ENCODE assay signal across 8 mouse cellular contexts in genomic region chr7:48879574-48879973, GRCm38 (mm10). TPM values are rescaled to one million over a fixed set of nuclear protein-coding genes. Genes with fewer than 3 reads are reported as not detected.
DNase-seq lines count a peak whose midpoint lies in the region; ATAC-seq and TF ChIP-seq lines count a peak whose summit lies in the region.

No protein-coding gene starts in this region.

- no peaks in the 10 kb centered on the region for H3K27me3 ChIP-seq in heart, embryonic 12.5 days (replicated peaks)
- peaks cover 22% of the 10 kb centered on the region for H3K27me3 ChIP-seq in hindbrain, embryonic 14.5 days (ENCODE audit: control insufficient read depth, insufficient read depth, low read length)
- H3K27me3 ChIP-seq in liver, postnatal 0 days (ENCODE audit: insufficient read depth, low read length): no peaks in the 10 kb centered on the region

- no peak for TF ChIP-seq CTCF in bone marrow, adult 2 months (IDR thresholded peaks at IDR 0.05; ENCODE audit: control insufficient read depth, insufficient read depth, low read length)
- 0 out of 2 replicates have a peak, but pooled peaks have one; percentile 10 for TF ChIP-seq CTCF in liver, postnatal 0 days (IDR thresholded peaks at IDR 0.05; ENCODE audit: low read depth)

- 74% methylated on average over 3 of the region's 3 CpGs for WGBS in heart, embryonic 12.5 days
- WGBS in bone marrow, adult 2 months: 31% methylated on average over 3 of the region's 3 CpGs
- WGBS in hindbrain, embryonic 14.5 days: 45% methylated on average over 3 of the region's 3 CpGs
- WGBS in liver, postnatal 0 days (ENCODE audit: insufficient replicate concordance): 50% methylated on average over 3 of the region's 3 CpGs

- no peak overlapping the region for H3K27ac ChIP-seq in heart, embryonic 12.5 days (ENCODE audit: poor library complexity, severe bottlenecking)
- no peak overlapping the region for H3K27ac ChIP-seq in bone marrow, adult 2 months (ENCODE audit: control insufficient read depth, insufficient read depth, low read depth, low read length, poor library complexity)
- no peak overlapping the region for H3K27ac ChIP-seq in hindbrain, embryonic 14.5 days
- no peak overlapping the region for H3K27ac ChIP-seq in liver, postnatal 0 days (ENCODE audit: low read depth)

- H3K9ac ChIP-seq in heart, embryonic 12.5 days: peak overlapping the region; percentile 49
- no peak overlapping the region for H3K9ac ChIP-seq in hindbrain, embryonic 14.5 days
- H3K9ac ChIP-seq in liver, postnatal 0 days (replicated peaks): peak overlapping the region; percentile 64

- no peaks in the 10 kb centered on the region for H3K9me3 ChIP-seq in heart, embryonic 12.5 days (replicated peaks)
- H3K9me3 ChIP-seq in hindbrain, embryonic 14.5 days (ENCODE audit: control insufficient read depth, low read length): no peaks in the 10 kb centered on the region
- H3K9me3 ChIP-seq in liver, postnatal 0 days (ENCODE audit: low read length): no peaks in the 10 kb centered on the region

- no peak for DNase-seq in heart, postnatal 4 days
- no peak for DNase-seq in hindbrain, embryonic 14.5 days (ENCODE audit: low spot score)
- no peak for DNase-seq in liver, postnatal 0 days
- DNase-seq in Muller cell, postnatal 12 days (ENCODE audit: inconsistent ontology term): no peak
- no peak for DNase-seq in spleen, postnatal 10 days (ENCODE audit: low spot score in 2 of 2)

- no peak for TF ChIP-seq POLR2A in bone marrow, adult 2 months (IDR thresholded peaks at IDR 0.05; ENCODE audit: borderline replicate concordance, control insufficient read depth, low read depth, low read length)

- H3K4me1 ChIP-seq in heart, embryonic 12.5 days (replicated peaks): peaks cover 13% of the 10 kb centered on the region
- H3K4me1 ChIP-seq in bone marrow, adult 2 months (ENCODE audit: control insufficient read depth, insufficient read depth, low read length): no peaks in the 10 kb centered on the region; the same call in 1 of the 2 replicates
- peaks cover 5% of the 10 kb centered on the region; the same call in 1 of the 2 replicates for H3K4me1 ChIP-seq in hindbrain, embryonic 14.5 days (replicated peaks; ENCODE audit: control insufficient read depth, insufficient read depth, low read length)
- H3K4me1 ChIP-seq in liver, postnatal 0 days (ENCODE audit: insufficient read depth): peaks cover 21% of the 10 kb centered on the region

- no peak for ATAC-seq in heart, embryonic 12.5 days (ENCODE audit: insufficient number of reproducible peaks, low FRiP score)
- no peak for ATAC-seq in hindbrain, embryonic 14.5 days (ENCODE audit: low FRiP score)
- ATAC-seq in liver, postnatal 0 days: no peak
- ATAC-seq in monocyte, adult 5-6 weeks (replicated peaks; ENCODE audit: insufficient number of reproducible peaks, low FRiP score, low TSS enrichment, poor library complexity, severe bottlenecking): no peak

- no peak for TF ChIP-seq EP300 in liver, postnatal 0 days (IDR thresholded peaks at IDR 0.05; ENCODE audit: low read depth)

- H3K36me3 ChIP-seq in heart, embryonic 12.5 days: peaks cover 38% of the 10 kb centered on the region
- no peaks in the 10 kb centered on the region for H3K36me3 ChIP-seq in hindbrain, embryonic 14.5 days (replicated peaks; ENCODE audit: control insufficient read depth, insufficient read depth)
- H3K36me3 ChIP-seq in liver, postnatal 0 days (replicated peaks; ENCODE audit: insufficient read depth, low read length): peaks cover 38% of the 10 kb centered on the region

- H3K4me2 ChIP-seq in heart, embryonic 12.5 days: peak overlapping the region; percentile 68
- peak overlapping the region; percentile 37 for H3K4me2 ChIP-seq in hindbrain, embryonic 14.5 days (replicated peaks)
- H3K4me2 ChIP-seq in liver, postnatal 0 days (ENCODE audit: low read depth, low read length): peak overlapping the region; percentile 69

- H3K4me3 ChIP-seq in heart, embryonic 12.5 days: peak overlapping the region; percentile 37
- peak overlapping the region; percentile 79 for H3K4me3 ChIP-seq in bone marrow, adult 2 months (replicated peaks; ENCODE audit: control insufficient read depth, low read depth, low read length)
- no peak overlapping the region for H3K4me3 ChIP-seq in hindbrain, embryonic 14.5 days (replicated peaks; ENCODE audit: low read length)
- H3K4me3 ChIP-seq in liver, postnatal 0 days (ENCODE audit: low read depth, low read length): peak overlapping the region; percentile 97

RNA-seq across cellular contexts. Expression of gene E2f8, which starts 1.8 kb away (rescaled TPM):
- 23.0 and 24.3 TPM in 2 replicates for polyA plus RNA-seq in heart, embryonic 12.5 days (2016; fragmentation: Nextera tagmentation; extraction: Ambion mirVana)
- total RNA-seq in heart, postnatal 4 days (2021): 10 to 100 TPM; 17.6 to 18.5 TPM
- polyA plus RNA-seq in bone marrow, adult 2 months (2011; ENCODE audit: insufficient read depth, insufficient read length, low replicate concordance, missing spikeins): 36.3 and 38.6 TPM in 2 replicates
- 2.4 and 2.7 TPM in 2 replicates for polyA plus RNA-seq in hindbrain, embryonic 14.5 days (2014; fragmentation: Nextera tagmentation; extraction: Ambion mirVana)
- polyA plus RNA-seq in liver, postnatal 0 days (2015; fragmentation: Nextera tagmentation; extraction: Ambion mirVana): 12.8 and 13.0 TPM in 2 replicates
- total RNA-seq in monocyte, adult 5-6 weeks (2017): 1.5 to 5.0 TPM (median 4.3 TPM) in 3 replicates

RNA-seq across cellular contexts. Expression of gene Nav2, which starts 28.9 kb away (rescaled TPM):
- 28.1 and 34.6 TPM in 2 replicates for polyA plus RNA-seq in heart, embryonic 12.5 days (2016; fragmentation: Nextera tagmentation; extraction: Ambion mirVana)
- total RNA-seq in heart, postnatal 4 days (2021): 100 to 1,000 TPM; 106 to 112 TPM
- polyA plus RNA-seq in bone marrow, adult 2 months (2011; ENCODE audit: insufficient read depth, insufficient read length, low replicate concordance, missing spikeins): 6.9 and 8.5 TPM in 2 replicates
- polyA plus RNA-seq in hindbrain, embryonic 14.5 days (2014; fragmentation: Nextera tagmentation; extraction: Ambion mirVana): 19.5 and 28.2 TPM in 2 replicates
- polyA plus RNA-seq in liver, postnatal 0 days (2015; fragmentation: Nextera tagmentation; extraction: Ambion mirVana): 2.7 and 3.3 TPM in 2 replicates
- total RNA-seq in monocyte, adult 5-6 weeks (2017): 1.5 to 2.0 TPM (median 1.9 TPM) in 3 replicates

RNA-seq across cellular contexts. Expression of gene Csrp3, which starts 31.7 kb away (rescaled TPM):
- 1,088 and 1,135 TPM in 2 replicates for polyA plus RNA-seq in heart, embryonic 12.5 days (2016; fragmentation: Nextera tagmentation; extraction: Ambion mirVana)
- 1,000 to 10,000 TPM; 1,381 to 1,460 TPM for total RNA-seq in heart, postnatal 4 days (2021)
- 3.0 and 5.3 TPM in 2 replicates for polyA plus RNA-seq in bone marrow, adult 2 months (2011; ENCODE audit: insufficient read depth, insufficient read length, low replicate concordance, missing spikeins)
- not detected in 2 replicates for polyA plus RNA-seq in hindbrain, embryonic 14.5 days (2014; fragmentation: Nextera tagmentation; extraction: Ambion mirVana)
- polyA plus RNA-seq in liver, postnatal 0 days (2015; fragmentation: Nextera tagmentation; extraction: Ambion mirVana): 0.85 and 2.5 TPM in 2 replicates
- total RNA-seq in monocyte, adult 5-6 weeks (2017): 0.57 to 6.0 TPM (median 1.6 TPM) in 3 replicates

Comparison
In these comparisons a context has a peak if more than half of its experiments do, and no peak if none do; other contexts are left out.
1. RNA of gene Csrp3, which starts 31.7 kb away (polyA plus RNA-seq): 1,088 to 1,135 TPM in heart, embryonic 12.5 days; 3.0 to 5.3 TPM in bone marrow, adult 2 months, 0.85 to 2.5 TPM in liver, postnatal 0 days and not detected in hindbrain, embryonic 14.5 days; every median in the first group is over 100 times any median in the second.
2. Peak in every context shown above with its lines, with median percentiles within 50 percentile points of each other: H3K4me2 ChIP-seq.